Mouse (Mus musculus): ENCODE results near the gene Dach1. TPM values are rescaled to one million over a fixed set of nuclear protein-coding genes. Genes with fewer than 3 reads are reported as not detected.

Gene Dach1
- polyA plus RNA-seq, 1 experiment, result not detected

DNA sequence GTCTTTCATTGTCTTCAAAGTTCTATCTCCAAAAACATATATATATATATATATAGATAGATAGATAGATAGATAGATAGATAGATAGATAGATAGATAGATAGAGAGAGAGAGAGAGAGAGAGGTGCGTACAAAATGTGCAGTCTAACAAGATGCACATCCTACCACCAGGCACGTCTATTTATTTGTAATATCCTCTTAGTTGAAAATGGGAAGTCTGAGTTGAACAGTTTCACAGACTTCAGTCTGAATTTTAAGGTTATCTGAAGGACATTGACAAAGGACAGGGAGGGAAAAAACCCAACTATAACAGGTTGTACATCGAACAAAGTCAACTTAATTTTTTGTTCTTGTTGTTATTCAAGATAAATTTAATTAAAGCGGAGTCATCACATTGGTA lies 82.8 kb downstream of the Dach1 start:
- no peak for TF ChIP-seq TAL1 (IDR thresholded peaks at IDR 0.05; ENCODE audit: low read length)
- Histone ChIP-seq H3K36me3 (ENCODE audit: control insufficient read depth) (no peaks in the 10 kb centered on the region), H3K4me1 (ENCODE audit: control insufficient read depth) (no peaks in the 10 kb centered on the region), H3K9me3 (ENCODE audit: control insufficient read depth, low read length) (no peaks in the 10 kb centered on the region), H3K27me3 (ENCODE audit: control insufficient read depth) (no peaks in the 10 kb centered on the region), H3K4me3 (replicated peaks) (no peak overlapping the region)

DNA sequence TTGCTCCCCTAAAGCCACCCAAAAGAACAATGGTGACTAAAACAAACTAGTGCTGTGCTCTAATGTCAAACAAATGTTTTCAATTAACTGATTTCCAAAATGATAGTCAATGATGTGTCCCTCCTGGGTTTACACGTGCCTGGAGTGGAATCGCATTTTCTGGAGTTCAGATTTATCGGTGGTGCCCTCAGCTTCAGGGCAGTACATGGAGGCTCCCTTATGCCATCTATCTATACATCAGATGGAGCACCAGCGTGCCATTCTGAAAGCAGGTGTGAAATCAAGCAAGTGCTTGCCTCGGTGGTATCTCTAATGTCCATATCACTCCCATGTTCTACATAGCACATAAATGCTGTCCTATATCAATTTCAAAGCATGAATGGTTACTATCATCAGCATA lies 84.4 kb downstream of the Dach1 start:
- Histone ChIP-seq H3K4me3 (replicated peaks) (no peak overlapping the region), H3K36me3 (ENCODE audit: control insufficient read depth) (no peaks in the 10 kb centered on the region), H3K4me1 (ENCODE audit: control insufficient read depth) (no peaks in the 10 kb centered on the region), H3K9me3 (ENCODE audit: control insufficient read depth, low read length) (no peaks in the 10 kb centered on the region), H3K27me3 (ENCODE audit: control insufficient read depth) (no peaks in the 10 kb centered on the region)
- TF ChIP-seq GATA1 (IDR thresholded peaks at IDR 0.05; ENCODE audit: low read length), result no peak
- no peak for TF ChIP-seq TAL1 (IDR thresholded peaks at IDR 0.05; ENCODE audit: low read length)

DNA sequence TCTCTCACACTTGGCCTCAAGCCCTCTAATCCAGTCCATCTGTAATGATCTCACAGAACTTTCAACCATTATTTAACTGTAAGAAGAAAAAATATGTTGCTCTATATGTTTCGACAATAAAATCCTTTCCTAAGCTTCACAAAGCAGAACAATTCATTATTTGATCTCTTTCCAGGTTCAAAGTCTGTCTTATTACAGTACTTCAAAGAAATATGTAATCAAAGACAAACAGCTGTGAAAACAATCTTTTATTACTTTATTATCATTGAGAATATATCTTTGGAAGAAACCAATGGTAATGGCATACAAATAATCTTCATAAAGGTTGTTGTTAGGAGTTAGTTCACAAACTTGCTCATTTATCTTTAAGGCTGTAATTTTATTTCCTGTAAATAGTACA lies 84.8 kb downstream of the Dach1 start:
- H3K27me3 ChIP-seq (ENCODE audit: control insufficient read depth), result no peaks in the 10 kb centered on the region

DNA sequence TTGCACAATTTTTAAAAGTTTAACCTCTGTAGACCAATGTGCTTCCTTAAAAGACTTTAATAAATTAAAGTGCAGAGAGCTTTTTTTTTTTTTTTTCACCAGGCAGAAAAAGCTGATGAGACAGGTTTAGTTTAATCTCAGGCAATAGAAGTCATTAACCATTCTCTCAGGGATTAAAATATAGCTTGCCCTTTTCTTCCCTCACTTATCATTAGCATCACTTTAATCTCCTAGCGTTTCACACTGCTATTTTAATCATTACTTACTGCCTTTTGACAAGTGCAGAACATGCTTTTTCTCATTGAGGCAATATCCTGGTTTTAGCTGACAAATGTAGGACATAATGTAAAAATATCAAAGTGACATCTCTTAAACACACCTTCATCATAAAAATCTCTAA lies 86.1 kb downstream of the Dach1 start:
- H3K4me3 ChIP-seq (replicated peaks), result no peak overlapping the region
- no peaks in the 10 kb centered on the region for H3K9me3 ChIP-seq (ENCODE audit: control insufficient read depth, low read length)
- no peaks in the 10 kb centered on the region for H3K27me3 ChIP-seq (ENCODE audit: control insufficient read depth)
- H3K4me1 ChIP-seq (ENCODE audit: control insufficient read depth), result no peaks in the 10 kb centered on the region
- no peak for TF ChIP-seq TAL1 (IDR thresholded peaks at IDR 0.05; ENCODE audit: low read length)
- TF ChIP-seq GATA1 (IDR thresholded peaks at IDR 0.05; ENCODE audit: low read length), result no peak
- no peaks in the 10 kb centered on the region for H3K36me3 ChIP-seq (ENCODE audit: control insufficient read depth)

More for the DNA sequence above, 84.8 kb downstream of the Dach1 start:
- no peaks in the 10 kb centered on the region for H3K4me1 ChIP-seq (ENCODE audit: control insufficient read depth)
- no peak overlapping the region for H3K4me3 ChIP-seq (replicated peaks)
- H3K9me3 ChIP-seq (ENCODE audit: control insufficient read depth, low read length), result no peaks in the 10 kb centered on the region
- TF ChIP-seq TAL1 (IDR thresholded peaks at IDR 0.05; ENCODE audit: low read length) (no peak), GATA1 (IDR thresholded peaks at IDR 0.05; ENCODE audit: low read length) (no peak)
- no peaks in the 10 kb centered on the region for H3K36me3 ChIP-seq (ENCODE audit: control insufficient read depth)

DNA sequence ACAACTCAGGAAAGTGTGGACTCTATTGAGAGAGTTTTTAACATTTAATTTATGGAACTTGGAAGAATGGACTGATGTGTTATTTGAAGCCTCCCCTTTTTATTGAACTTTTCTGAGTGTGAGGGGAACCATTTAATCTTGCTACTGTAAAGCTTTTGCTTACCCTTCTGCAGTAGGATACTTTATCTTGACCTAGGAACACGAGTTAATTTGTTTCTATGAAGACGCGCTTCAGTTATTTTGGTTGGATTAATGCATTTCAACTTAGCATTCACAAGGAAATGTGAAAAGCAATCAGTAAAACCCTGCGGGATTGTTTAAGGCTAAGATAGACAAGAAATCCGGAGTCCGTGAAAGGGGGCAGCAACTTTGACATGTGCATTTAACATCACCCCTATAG lies 89.6 kb downstream of the Dach1 start:
- Histone ChIP-seq H3K27me3 (ENCODE audit: control insufficient read depth) (no peaks in the 10 kb centered on the region), H3K4me3 (replicated peaks) (no peak overlapping the region), H3K9me3 (ENCODE audit: control insufficient read depth, low read length) (no peaks in the 10 kb centered on the region), H3K36me3 (ENCODE audit: control insufficient read depth) (no peaks in the 10 kb centered on the region), H3K4me1 (ENCODE audit: control insufficient read depth) (no peaks in the 10 kb centered on the region)
- TF ChIP-seq TAL1 (IDR thresholded peaks at IDR 0.05; ENCODE audit: low read length), result no peak
- TF ChIP-seq GATA1 (IDR thresholded peaks at IDR 0.05; ENCODE audit: low read length), result no peak

DNA sequence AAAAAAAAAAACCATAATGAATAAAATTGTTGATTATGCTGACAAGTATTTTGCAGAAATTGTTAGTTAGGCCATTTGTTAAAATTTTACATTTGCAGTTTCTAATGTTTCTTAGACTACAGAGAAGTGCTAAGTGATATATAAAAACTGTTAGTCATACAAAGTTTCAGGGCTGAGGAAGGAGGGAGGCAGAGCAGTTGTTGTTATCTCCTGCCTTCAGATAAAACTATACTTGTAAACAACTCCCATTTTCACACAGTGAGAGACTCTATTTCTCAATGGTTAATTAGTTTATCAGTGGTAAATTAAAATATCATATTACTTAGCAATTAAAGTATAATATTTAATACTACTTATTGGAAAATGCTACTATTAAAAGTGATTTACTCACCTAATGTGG lies 91.6 kb downstream of the Dach1 start:
- no peak for TF ChIP-seq GATA1 (IDR thresholded peaks at IDR 0.05; ENCODE audit: low read length)
- Histone ChIP-seq H3K36me3 (ENCODE audit: control insufficient read depth) (no peaks in the 10 kb centered on the region), H3K4me1 (ENCODE audit: control insufficient read depth) (no peaks in the 10 kb centered on the region), H3K4me3 (replicated peaks) (no peak overlapping the region), H3K27me3 (ENCODE audit: control insufficient read depth) (no peaks in the 10 kb centered on the region), H3K9me3 (ENCODE audit: control insufficient read depth, low read length) (no peaks in the 10 kb centered on the region)

DNA sequence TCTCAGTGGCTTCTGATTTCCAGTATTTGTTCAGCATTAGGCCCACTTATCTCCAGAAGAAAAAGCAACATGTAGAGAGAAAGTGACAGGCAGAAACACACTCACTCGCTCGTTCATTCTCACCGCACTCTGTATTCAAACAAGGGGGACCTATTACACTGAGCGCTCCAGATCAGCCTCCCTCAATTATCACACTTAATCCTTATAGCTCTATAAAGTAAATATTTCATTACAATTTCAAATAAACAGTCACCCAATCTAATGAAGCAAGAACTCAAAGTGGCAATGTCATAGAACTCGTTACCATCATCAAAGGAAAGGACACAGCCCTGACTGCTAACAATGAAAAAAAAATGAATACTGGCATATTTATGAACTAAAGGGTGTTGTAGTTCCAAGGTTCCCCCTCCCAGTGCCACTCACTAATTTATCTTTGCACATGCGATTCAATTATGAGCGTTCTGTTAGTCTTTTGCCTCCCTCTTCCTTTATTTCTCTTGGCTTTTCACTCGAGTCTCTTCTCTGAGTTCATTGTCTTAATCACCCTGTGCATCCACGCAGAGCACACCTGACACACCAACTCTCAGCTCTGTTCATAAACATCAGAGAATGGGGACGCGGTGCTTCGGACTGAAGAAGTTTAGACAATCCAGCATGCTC lies 96.0 kb downstream of the Dach1 start:
- Histone ChIP-seq H3K4me1 (ENCODE audit: control insufficient read depth) (no peaks in the 10 kb centered on the region), H3K27me3 (ENCODE audit: control insufficient read depth) (no peaks in the 10 kb centered on the region), H3K9me3 (ENCODE audit: control insufficient read depth, low read length) (no peaks in the 10 kb centered on the region), H3K4me3 (replicated peaks) (no peak overlapping the region), H3K36me3 (ENCODE audit: control insufficient read depth) (no peaks in the 10 kb centered on the region)
- no peak for TF ChIP-seq GATA1 (IDR thresholded peaks at IDR 0.05; ENCODE audit: low read length)
- TF ChIP-seq TAL1 (IDR thresholded peaks at IDR 0.05; ENCODE audit: low read length), result no peak

DNA sequence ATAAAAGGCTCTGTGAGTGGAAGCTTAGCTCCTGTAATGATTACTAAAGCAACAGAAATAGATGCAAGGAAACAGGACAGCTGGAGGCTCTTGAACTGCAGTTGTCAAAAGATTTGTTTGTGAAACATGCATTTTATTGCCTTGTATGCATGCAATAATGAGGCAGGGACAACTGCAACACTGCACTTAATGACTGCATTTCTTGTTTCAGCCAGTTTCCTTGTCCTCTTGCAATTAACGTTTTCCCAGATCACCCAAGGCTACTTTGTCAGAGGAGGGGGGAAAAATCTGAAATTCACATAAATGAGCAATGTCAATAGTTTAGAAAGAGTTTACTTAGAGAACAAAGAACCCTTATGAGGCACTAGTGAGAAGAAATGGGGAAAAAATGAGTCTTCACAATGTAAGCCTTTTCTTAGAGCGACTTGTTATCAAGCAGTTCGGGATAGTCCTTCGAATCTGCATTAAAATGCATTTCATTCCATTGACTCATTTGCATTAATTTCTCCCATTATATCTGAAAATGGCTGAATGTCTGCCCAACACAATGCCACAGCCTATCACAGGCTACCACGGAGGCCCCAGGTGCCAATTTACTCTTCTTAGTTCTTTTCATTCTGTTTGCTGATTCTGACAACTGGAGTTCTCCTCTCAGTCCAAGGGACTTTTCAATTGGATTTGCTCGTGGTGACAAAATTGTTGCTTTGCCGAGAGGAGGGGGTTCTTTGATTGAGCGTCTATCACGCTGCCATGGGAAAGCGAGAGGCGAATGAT lies 96.7 kb downstream of the Dach1 start:
- TF ChIP-seq TAL1 (IDR thresholded peaks at IDR 0.05; ENCODE audit: low read length) (no peak), GATA1 (IDR thresholded peaks at IDR 0.05; ENCODE audit: low read length) (no peak)
- Histone ChIP-seq H3K36me3 (ENCODE audit: control insufficient read depth) (no peaks in the 10 kb centered on the region), H3K27me3 (ENCODE audit: control insufficient read depth) (no peaks in the 10 kb centered on the region), H3K4me3 (replicated peaks) (no peak overlapping the region), H3K4me1 (ENCODE audit: control insufficient read depth) (no peaks in the 10 kb centered on the region), H3K9me3 (ENCODE audit: control insufficient read depth, low read length) (no peaks in the 10 kb centered on the region)

GRCm38 (mm10) chr14:98071877-98072276 lies 97.7 kb downstream of the Dach1 start:
- H3K4me3 ChIP-seq (replicated peaks), result no peak overlapping the region
- no peak for TF ChIP-seq GATA1 (IDR thresholded peaks at IDR 0.05; ENCODE audit: low read length)
- no peak for TF ChIP-seq TAL1 (IDR thresholded peaks at IDR 0.05; ENCODE audit: low read length)
- no peaks in the 10 kb centered on the region for H3K4me1 ChIP-seq (ENCODE audit: control insufficient read depth)
- H3K9me3 ChIP-seq (ENCODE audit: control insufficient read depth, low read length), result no peaks in the 10 kb centered on the region
- no peaks in the 10 kb centered on the region for H3K27me3 ChIP-seq (ENCODE audit: control insufficient read depth)
- H3K36me3 ChIP-seq (ENCODE audit: control insufficient read depth), result no peaks in the 10 kb centered on the region

All from erythroblast, embryonic 14.5 days (primary cell).